Mouse (Mus musculus) kidney, postnatal 4 days (tissue): Measurements from ENCODE around the gene Ifna5.
"Not testable (repeated sequence)": the region's sequence is repeated elsewhere in the genome, so short reads cannot be mapped to it uniquely, and the experiment has no call there.

ENCODE experiments used
- DNase-seq, 2 experiments: peaks; one replicate each; pipeline ENCODE4 v3.0.0; 2021; ENCODE audit warnings: mixed read lengths in 2 of 2

Ifna5 gene

DNA sequence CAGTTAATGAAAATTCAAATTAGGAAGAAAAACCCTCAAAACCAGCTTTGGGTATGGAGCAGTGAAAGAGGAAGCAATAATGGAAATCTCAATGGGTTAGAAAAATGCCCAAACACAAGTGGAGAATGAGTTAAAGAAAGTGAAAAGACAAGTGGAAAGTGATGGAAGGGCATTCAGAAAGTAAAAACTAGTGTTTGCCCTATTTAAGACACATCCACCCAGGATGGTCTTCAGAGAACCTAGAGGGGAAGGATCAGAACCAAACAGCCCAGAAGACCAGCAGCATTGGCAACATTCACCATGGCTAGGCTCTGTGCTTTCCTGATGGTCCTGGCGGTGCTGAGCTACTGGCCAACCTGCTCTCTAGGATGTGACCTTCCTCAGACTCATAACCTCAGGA, at the start of gene Ifna5:
Gene Ifna5 (plus strand): TSS at position 301 of the 400 bp plus-strand sequence.
- DNase-seq, result not testable (repeated sequence)

DNA sequence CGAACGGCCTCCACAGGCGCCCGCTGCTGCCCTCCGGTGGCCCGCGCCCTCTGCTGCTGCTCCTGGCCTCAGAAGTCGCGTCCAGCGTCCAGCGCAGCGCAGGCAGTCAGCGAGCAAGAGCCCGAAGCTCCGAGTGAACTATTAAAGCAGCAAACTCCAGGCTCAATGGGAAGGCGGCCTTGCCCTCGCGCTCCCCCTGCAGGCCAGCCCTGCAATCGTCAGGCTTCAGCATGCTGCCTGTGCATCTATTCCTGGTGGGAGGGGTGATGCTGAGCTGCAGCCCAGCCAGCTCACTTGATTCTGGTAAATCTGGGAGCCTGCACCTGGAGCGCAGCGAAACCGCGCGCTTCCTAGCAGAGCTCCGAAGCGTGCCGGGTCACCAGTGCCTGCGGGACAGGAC, 46.9 kb upstream of the Ifna5 start, which contains the start of gene Gm13277:
Gene Gm13277 (plus strand): TSS at position 231 of the 400 bp plus-strand sequence.
- peak; percentile 81 to 86 for DNase-seq

DNA sequence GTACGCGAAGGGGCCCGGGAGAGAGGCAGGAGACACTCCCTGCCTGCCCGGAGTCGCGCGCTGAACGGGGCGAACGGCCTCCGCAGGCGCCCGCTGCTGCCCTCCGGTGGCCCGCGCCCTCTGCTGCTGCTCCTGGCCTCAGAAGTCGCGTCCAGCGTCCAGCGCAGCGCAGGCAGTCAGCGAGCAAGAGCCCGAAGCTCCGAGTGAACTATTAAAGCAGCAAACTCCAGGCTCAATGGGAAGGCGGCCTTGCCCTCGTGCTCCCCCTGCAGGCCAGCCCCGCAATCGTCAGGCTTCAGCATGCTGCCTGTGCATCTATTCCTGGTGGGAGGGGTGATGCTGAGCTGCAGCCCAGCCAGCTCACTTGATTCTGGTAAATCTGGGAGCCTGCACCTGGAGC, 44.1 kb upstream of the Ifna5 start, which contains the start of gene Gm13278:
Gene Gm13278 (plus strand): TSS at position 301 of the 400 bp plus-strand sequence.
- DNase-seq, result not testable (repeated sequence)

- DNase-seq, result peak; percentile 49 to 63
Measured at GRCm38 (mm10) chr4:88793936-88794675, 41.2 kb upstream of the Ifna5 start, which contains the start of gene Gm13275. Gene Gm13275 (plus strand): TSS chr4:88794487.

GRCm38 (mm10) chr4:88797097-88797496, 38.2 kb upstream of the Ifna5 start, which contains the start of gene Gm13279:
Gene Gm13279 (plus strand): TSS chr4:88797397.
- not testable (repeated sequence) for DNase-seq

DNA sequence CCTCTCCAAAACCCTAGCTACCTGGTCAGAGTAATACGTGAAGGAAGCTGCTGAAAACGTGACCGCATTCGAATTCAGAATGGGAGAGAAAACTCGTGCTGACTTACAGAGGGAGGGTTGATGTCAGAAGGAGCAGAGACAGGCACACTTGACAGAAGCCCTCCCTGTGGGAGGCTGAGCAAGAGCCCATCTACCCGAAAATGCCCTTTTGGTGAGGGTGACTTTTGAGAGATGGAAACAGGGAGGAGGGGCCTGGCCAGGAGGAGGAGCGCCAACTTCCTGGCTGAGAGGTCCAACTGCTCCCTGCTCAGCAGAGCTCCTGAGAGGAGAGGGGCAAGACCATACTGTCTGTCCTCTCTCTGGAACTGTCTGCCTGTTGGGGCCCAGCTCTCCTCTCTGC, 36.0 kb upstream of the Ifna5 start, which contains the start of gene Gm13285:
Gene Gm13285 (plus strand): TSS at position 301 of the 400 bp plus-strand sequence.
- DNase-seq, result not testable (repeated sequence)

GRCm38 (mm10) chr4:88802954-88803353, 32.4 kb upstream of the Ifna5 start, which contains the start of gene Gm13287:
Gene Gm13287 (plus strand): TSS chr4:88803254.
- not testable (repeated sequence) for DNase-seq

DNA sequence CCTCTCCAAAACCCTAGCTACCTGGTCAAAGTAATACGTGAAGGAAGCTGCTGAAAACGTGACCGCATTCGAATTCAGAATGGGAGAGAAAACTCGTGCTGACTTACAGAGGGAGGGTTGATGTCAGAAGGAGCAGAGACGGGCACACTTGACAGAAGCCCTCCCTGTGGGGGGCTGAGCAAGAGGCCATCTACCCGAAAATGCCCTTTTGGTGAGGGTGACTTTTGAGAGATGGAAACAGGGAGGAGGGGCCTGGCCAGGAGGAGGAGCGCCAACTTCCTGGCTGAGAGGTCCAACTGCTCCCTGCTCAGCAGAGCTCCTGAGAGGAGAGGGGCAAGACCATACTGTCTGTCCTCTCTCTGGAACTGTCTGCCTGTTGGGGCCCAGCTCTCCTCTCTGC, 30.1 kb upstream of the Ifna5 start, which contains the start of gene Gm13288:
Gene Gm13288 (plus strand): TSS at position 301 of the 400 bp plus-strand sequence.
- not testable (repeated sequence) for DNase-seq

DNA sequence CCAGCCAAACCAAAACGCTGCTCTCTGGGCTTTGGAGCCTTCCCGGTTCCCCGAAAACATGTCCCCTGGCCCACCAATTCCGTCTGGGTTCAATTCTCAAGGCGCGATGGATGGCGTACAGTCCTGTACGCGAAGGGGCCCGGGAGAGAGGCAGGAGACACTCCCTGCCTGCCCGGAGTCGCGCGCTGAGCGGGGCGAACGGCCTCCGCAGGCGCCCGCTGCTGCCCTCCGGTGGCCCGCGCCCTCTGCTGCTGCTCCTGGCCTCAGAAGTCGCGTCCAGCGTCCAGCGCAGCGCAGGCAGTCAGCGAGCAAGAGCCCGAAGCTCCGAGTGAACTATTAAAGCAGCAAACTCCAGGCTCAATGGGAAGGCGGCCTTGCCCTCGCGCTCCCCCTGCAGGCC, 29.6 kb upstream of the Ifna5 start:
- DNase-seq, result peak; percentile 47 to 68

GRCm38 (mm10) chr4:88815928-88816327, 19.4 kb upstream of the Ifna5 start, which contains the start of gene Ifna7:
Gene Ifna7 (plus strand): TSS chr4:88816228.
- DNase-seq, result no peak

DNA sequence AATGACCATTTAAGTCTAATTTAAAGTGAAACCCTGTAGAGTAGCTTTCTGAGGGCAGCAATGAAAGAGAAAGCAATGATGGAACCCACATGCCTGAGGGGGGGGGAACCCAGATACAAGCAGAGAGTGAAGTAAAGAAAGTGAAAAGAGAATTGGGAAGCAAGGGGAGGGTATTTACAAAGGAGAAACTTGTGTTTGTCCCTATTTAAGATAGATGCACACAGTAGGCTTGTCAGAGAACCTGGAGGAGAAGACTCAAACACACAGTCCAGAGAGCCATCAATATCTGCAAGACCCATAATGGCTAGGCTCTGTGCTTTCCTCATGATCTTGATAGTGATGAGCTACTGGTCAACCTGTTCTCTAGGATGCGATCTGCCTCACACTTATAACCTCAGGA, 15.7 kb upstream of the Ifna5 start, which contains the start of gene Ifna11:
Gene Ifna11 (plus strand): TSS at position 301 of the 400 bp plus-strand sequence.
- DNase-seq, result no peak

- DNase-seq, result peak; percentile 17 to 27
Measured at GRCm38 (mm10) chr4:88822995-88823394, 12.3 kb upstream of the Ifna5 start.

- not testable (repeated sequence) for DNase-seq
Measured at GRCm38 (mm10) chr4:88827116-88827515, 8.2 kb upstream of the Ifna5 start, which contains the start of gene Ifna6. Gene Ifna6 (plus strand): TSS chr4:88827416.

DNA sequence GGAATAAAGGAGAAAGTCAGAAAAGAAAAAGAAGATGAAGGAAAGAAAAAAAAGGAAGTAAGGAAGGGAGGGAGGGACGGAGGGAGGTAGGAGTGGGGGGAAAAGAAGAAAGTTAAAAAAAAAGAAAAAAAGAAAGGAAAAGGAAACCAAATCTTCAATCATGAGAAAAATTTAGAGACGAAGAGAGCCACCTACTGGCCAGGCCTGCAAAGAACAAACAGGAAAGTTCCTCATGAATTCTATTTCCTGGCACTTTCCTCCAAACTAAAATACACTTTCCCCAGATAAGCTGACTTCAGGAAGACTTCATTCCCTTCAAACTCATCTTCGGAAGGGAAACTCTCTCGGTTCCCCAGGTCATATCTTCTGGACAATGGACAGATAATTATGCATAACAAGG, 4.8 kb upstream of the Ifna5 start:
- peak; percentile 39 to 54 for DNase-seq

DNA sequence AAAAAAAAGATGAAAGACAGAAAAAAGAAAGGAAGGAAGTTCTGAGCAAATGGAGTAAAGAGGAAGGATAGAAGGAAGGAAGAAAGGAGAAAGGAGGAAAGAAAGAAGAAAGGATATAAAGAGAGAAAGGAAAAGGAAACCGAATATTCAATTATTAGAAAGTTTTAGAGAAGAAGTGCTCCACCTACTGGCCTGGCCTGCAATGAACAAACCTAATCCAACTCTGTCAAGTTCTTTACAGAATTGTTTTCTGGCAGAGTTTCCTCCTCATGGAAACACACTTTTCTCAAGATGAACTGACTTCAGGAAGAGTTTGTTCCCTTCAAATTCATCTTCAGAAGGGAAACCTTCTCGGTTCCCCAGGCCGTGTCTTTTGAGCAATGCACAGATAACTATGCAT, 3.5 kb downstream of the Ifna5 start:
- DNase-seq, result peak; percentile 27 to 29

DNA sequence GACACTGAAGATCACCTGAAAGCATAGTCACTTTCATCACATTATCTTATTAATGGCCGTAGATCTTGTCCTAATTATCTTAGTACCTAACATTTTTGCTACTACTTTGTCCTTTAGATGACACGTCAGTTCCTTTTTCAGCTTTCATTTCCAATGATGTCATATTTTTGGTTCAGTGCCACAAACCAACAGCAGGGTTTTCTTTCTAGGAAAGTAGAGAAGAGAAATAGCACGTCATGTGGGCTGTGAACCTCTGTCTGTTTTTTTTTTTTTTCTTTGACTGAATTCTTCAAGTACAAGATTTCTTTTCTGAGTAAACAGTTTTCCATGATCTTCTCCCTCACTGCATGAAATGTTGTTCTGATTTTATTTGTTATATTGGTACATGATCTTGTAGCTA, 4.7 kb downstream of the Ifna5 start:
- DNase-seq, result no peak

DNA sequence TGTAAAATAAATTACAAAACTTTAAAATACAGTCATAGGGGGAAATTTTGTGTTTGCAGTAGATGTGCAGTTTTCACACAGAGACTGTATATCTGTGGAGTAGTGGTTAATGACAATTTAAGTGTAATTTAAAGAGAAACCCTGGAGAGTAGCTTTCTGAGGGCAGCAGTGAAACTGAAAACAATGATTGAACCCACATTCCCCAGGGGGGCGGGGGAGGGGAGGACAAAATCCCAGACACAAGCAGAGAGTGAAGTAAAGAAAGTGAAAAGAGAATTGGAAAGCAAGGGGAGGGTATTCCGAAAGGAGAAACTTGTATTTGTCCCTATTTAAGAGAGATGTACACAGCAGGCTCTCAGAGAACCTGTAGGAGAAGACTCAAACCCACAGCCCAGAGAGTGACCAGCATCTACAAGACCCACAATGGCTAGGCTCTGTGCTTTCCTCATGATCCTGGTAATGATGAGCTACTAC, 6.2 kb downstream of the Ifna5 start, which contains the start of gene Ifna4:
Gene Ifna4 (plus strand): TSS at position 424 of the 474 bp plus-strand sequence.
- no peak for DNase-seq

- DNase-seq, result no peak
Measured at GRCm38 (mm10) chr4:88845334-88845733, 10.0 kb downstream of the Ifna5 start.

GRCm38 (mm10) chr4:88849698-88850097, 14.4 kb downstream of the Ifna5 start, which contains the start of gene Ifna1:
Gene Ifna1 (plus strand): TSS chr4:88850087.
- DNase-seq, result no peak

GRCm38 (mm10) chr4:88851026-88851763, 15.9 kb downstream of the Ifna5 start:
- no peak for DNase-seq

- no peak for DNase-seq
Measured at GRCm38 (mm10) chr4:88859214-88859613, 23.9 kb downstream of the Ifna5 start.

- peak in 1 of 2 experiments; percentile 27 for DNase-seq
Measured at GRCm38 (mm10) chr4:88863309-88863708, 28.0 kb downstream of the Ifna5 start.

DNA sequence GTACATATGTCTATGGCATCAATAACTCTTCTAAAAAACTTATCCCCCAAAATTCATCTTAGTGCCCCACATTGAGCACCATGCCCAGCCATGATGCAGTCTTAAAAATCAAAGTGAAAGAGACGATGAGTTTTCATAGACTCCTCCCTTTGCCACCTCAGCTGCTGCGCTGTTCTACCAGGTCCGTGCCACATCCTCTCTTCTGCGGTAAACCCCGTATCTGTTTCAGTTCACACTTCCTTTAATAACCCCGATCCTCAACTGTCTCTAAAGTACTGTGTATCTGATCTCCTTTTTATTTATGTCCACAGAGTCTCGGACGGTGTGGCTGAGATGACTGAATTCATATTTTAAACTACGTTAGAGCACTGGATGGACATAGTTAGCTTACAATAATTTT, 29.3 kb downstream of the Ifna5 start:
- no peak for DNase-seq
